Mouse (Mus musculus) spleen, postnatal 36 days (tissue): ENCODE measurements around the gene Sprtn.
A peak's percentile ranks its signal among the peaks of the same experiment; 100 is the strongest.

Experiments
- DNase-seq, 2 experiments: peaks; one replicate each; pipeline ENCODE4 v3.0.0; 2022; ENCODE audit warnings: low spot score in 2 of 2, mixed read lengths in 1 of 2

The Sprtn gene

GRCm38 (mm10) chr8:124903198-124903597 is 5.5 kb downstream of the Sprtn start:
- no peak for DNase-seq

DNA sequence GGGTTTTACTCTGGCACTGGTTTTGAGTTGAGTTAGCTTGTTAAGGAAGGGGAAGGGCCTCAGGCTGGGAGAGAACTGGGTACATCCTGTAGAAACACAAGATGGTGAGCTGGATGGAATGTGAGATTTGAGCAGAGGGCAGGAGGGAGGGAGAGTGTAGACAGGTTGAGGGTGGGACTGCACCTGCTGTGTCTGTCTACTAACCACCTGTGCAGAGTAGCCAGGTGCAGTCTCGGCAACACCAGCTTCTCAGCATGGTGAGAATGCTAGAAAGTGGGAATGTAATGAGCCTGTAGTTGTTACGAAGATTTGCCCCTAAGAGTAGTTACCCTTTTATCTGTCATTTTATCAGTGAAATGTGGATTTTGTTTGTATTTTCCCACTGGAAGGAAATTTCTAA is 7.8 kb downstream of the Sprtn start:
- DNase-seq: no peak

DNA sequence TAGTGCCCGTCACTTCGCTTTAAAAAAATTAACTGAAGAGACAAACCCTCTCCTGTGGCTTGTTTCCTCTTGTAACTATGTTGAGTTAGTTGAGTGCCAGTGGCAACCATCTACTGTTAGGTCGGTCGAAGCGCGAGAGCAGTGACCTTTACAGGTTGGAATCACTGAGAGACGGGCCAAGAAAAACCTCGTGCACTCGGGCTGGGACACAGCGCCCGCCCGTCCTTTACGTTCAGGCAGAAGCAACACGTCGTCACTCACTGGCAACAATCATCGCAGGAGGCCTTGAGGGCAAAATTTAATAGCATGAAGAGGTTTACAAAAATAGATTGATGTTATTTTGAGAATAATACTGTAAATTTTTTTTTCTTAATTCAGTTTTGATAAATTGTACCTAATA is 12.2 kb downstream of the Sprtn start:
- DNase-seq: no peak

DNA sequence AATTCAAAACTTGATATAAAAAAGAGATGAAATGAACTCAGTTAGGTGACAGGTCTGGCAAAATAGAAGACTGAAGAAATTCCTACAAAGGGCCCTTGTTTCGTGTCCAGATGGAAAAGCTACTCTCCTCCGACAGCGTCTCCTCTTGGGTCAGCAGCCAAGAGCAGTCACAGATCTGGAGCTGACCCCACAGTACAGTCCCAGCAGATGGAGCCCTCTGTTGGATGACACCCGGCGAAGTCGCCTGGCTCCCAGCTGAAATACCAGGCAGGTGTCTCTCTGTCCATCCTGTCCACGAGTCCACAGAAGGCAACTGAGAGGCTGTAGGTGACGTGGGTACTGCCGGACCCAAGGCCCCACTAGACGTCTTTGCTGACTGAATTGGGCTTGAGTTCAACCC is 12.7 kb downstream of the Sprtn start:
- DNase-seq: no peak

DNA sequence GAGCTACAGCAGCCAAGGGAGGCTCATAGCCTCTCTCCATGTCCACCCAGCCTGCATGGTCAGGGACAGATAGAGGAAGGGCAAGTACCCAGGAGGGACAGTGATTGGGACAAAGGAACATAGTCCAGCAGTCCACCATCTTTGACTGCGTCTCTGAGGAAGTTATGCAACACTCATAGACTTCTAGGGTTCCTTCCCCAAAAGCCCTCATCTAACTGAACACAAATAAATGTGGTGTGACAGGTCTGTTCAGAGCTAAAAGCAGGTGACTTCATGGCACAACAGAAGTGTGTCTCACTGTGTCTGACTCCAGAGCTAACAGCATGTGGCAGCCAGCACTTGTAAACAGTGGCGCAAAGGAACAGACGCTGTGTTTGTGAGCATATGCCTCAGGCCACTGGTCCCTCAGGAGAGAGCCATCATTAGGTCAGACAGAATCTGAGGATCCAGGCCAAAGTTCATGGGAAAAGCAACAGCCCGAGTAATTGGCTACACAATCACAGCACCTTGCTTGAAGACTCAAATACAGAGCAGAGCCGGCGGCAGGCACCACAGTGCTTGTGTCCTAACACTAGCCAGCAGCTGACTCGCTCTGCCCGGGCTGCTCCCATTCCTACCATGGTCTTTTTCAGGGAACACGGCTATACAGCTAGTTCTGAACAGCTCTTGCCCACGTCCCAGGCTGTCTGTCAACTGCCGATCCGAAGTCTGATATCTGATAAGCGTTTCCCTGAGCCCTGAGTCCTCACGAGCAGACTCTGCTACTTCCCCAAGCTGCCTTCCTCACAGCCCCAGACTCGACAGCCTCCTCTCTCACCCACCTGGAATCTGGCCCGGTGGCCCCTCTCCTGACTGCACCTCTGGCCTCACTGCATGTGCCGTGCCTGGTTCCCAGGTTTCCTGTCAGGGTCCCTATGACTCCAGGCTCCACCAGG is 14.5 kb downstream of the Sprtn start:
- no peak for DNase-seq

- DNase-seq: no peak
Observed at GRCm38 (mm10) chr8:124914061-124914460, 16.4 kb downstream of the Sprtn start.

DNA sequence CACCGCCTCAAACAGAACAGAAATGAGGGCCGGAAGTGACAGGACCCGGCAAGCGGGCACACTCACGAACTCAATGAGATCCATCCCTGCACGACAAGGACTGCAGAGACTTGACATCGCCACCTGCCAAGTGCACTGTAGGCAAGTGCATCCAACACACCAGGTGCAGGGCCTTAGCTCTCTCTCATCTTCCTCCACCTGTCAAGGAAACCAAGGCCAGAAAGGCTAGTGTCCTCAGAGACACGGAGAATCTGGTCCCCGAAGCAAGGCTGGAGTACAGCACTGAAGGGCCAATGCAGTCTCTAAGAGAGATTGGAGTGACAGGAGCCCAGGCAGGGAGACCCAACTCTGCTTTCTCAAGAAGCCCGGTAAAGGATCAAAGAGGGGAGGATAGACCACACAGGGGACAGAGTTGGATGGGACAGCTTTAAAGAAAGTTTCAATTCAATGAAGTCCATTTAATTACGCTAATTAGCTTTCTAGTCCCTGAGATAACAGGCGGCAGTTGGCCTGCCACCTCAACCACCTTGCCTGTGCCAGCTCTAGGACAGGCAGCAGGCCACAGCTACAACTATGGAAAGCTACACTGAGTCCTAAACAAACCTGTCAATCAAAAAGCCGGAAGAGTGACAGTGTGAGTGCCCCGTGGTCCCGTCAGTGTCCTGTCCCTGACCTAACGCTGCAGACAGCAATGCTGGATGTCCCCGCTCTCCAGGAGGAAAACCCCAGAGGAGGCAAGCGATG is 20.2 kb downstream of the Sprtn start:
- DNase-seq: no peak

GRCm38 (mm10) chr8:124921369-124922279 is 23.9 kb downstream of the Sprtn start:
- no peak for DNase-seq

DNA sequence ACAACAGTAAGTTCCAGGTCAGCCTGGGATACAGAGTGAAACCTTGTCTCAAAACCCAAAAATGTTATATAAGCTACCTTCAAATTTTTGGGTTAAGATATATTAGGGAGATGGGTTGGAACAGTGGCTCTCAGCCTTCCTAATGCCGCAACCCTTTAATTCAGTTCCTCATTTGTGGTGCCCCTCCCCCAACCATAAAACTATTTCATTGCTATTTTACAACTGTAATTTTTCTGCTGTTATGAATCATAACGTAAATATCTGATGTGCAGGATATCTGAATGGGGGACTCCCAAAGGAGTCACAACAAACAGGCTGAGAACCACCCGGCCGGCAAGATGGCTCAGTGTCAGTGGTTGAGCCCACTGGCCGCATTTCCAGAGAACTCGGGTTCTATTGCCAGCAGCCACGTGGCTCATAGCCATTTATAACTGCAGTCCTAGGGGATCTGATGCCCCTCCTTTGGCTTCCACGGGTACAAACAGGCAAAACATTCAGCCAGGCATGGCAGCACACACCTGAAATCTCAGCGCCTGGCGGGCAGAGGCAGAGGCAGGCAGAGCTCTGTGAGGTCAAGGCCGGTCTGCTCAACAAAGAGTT is 24.9 kb downstream of the Sprtn start:
- DNase-seq: no peak

DNA sequence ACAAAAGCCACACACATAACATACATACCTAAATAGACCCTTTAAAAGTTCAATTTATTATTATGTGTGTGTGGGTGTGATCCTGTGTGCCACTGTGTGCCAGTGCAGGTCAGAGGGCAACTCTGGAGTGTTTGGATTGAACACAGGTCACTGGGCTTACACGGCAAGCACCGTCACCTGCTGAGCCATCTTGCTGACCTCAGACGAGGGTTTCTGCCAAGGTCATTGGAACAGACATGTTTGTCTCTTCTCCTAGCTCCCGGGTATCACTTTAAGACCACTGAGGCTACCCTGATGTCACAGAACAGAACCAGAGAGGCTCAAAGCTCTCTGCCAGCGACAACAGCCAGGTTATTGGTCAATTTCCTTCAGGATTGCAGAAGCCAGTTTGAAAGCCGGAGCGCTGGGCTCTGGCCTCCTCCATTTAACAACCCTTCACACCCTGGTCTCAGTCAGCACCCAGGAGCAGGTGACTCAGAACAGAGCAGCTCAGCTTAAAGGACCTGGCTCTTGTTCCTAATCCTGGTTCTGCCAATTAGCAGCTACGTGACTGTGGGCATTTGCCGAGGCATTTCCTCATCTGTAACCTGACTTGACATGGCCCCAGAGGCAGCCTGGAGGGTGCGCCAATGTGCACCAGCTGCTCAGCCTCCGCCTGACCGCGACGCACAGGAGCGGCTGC is 26.4 kb downstream of the Sprtn start:
- no peak for DNase-seq

- peak; percentile 6 to 19 for DNase-seq
Observed at GRCm38 (mm10) chr8:124925544-124926266, 28.0 kb downstream of the Sprtn start.

DNA sequence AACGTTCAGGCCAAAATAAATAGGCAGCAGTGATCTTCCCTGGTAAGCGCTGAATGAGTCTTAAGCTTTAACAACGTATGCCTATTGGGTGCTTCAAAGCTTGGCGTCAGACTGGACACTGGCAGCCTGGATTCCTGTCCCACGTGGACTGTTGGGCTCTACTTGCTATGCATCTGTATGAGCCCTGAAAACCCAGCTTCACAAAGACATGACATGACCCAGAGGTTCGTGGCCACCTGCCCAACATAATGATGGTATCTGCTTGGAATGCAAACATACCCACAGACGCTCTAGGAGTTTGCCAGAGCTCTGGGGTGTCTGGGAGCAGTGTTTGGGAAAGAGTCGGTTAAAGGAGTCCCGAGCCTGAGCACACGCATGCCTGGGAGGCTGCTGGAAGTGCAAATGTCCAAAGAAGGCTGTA is 28.7 kb downstream of the Sprtn start:
- no peak for DNase-seq

- DNase-seq: no peak
Observed at GRCm38 (mm10) chr8:124929006-124929405, 31.3 kb downstream of the Sprtn start.

- DNase-seq: no peak
Observed at GRCm38 (mm10) chr8:124930086-124930485, 32.4 kb downstream of the Sprtn start.

GRCm38 (mm10) chr8:124930649-124931048 is 33.0 kb downstream of the Sprtn start:
- no peak for DNase-seq

DNA sequence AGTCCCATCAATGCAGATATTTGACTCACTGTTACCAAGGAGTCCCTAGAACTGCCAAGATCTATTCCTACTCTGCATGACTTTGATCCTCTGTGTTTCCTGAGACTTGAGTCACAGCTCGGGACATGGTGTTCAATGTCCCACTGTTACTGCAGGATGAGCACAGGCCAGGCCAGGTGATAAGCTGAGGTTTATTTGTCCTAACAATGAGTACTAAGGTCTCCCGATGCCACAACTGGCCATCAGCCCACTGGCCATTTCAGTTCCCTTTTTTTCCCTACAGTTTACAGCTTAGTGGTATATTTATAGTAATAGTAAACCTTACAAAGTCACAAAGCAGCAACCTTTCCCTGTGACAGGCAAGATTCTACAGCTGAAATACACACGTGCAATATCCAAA is 34.7 kb downstream of the Sprtn start:
- DNase-seq: no peak

- DNase-seq: no peak
Observed at GRCm38 (mm10) chr8:124935116-124935515, 37.4 kb downstream of the Sprtn start.

DNA sequence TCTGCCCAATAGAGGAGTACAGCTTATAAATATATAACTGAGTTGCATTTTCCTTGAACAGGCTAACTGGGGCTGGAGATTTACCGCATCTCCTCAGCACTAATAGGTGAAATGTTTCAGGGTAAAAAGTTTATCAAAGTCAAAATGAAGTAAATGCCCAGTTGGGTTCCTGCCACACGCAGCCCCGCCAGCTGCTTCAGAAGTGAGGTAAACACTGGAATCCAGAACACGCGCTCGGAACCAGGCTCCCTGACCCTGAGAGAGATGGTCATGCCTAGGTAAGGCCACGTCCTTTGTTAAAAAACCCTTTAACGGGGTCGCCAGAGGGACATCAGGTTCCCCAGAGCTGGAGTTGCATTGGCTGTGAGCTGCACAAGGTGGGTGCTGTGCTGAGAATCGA is 39.0 kb downstream of the Sprtn start:
- no peak for DNase-seq

GRCm38 (mm10) chr8:124937293-124937692 is 39.6 kb downstream of the Sprtn start:
- DNase-seq: no peak

GRCm38 (mm10) chr8:124943801-124944200 is 46.1 kb downstream of the Sprtn start:
- no peak for DNase-seq
